8 mouse cellular contexts compared by ENCODE assay signal in genomic region chr7:64064460-64065241, GRCm38 (mm10).
DNase-seq lines count a peak whose midpoint lies in the region; ATAC-seq lines count a peak whose summit lies in the region.

No protein-coding gene starts in this region.

- intact Hi-C loops in heart, postnatal 14 days (cut with DNase I) = loop anchor here (5.0 kb wide), 1 partner anchor 122 kb away; no protein-coding TSS in a partner anchor

- 77% methylated on average over 7 of the region's 7 CpGs for WGBS in limb, embryonic 13.5 days
- WGBS in limb, embryonic 10.5 days = 91% methylated on average over 7 of the region's 7 CpGs
- WGBS in midbrain, embryonic 15.5 days = 89% methylated on average over 7 of the region's 7 CpGs

- peak; percentile 80 for ATAC-seq in limb, embryonic 13.5 days (ENCODE audit: low FRiP score, low read depth)
- ATAC-seq in midbrain, embryonic 15.5 days (replicated peaks) = no peak
- no peak for ATAC-seq in erythroid progenitor cell, adult 5-6 weeks (replicated peaks; ENCODE audit: low FRiP score, poor library complexity, severe bottlenecking)

- no peak overlapping the region for H3K9ac ChIP-seq in limb, embryonic 13.5 days
- H3K9ac ChIP-seq in midbrain, embryonic 15.5 days = no peak overlapping the region

- H3K27ac ChIP-seq in limb, embryonic 13.5 days = no peak overlapping the region
- no peak overlapping the region for H3K27ac ChIP-seq in limb, embryonic 10.5 days
- H3K27ac ChIP-seq in midbrain, embryonic 15.5 days = no peak overlapping the region

- no peaks in the 10 kb centered on the region for H3K27me3 ChIP-seq in limb, embryonic 13.5 days
- H3K27me3 ChIP-seq in limb, embryonic 10.5 days (ENCODE audit: low read depth, poor library complexity, severe bottlenecking) = no peaks in the 10 kb centered on the region
- no peaks in the 10 kb centered on the region for H3K27me3 ChIP-seq in midbrain, embryonic 15.5 days (replicated peaks)

- no peaks in the 10 kb centered on the region for H3K36me3 ChIP-seq in limb, embryonic 13.5 days
- no peaks in the 10 kb centered on the region for H3K36me3 ChIP-seq in limb, embryonic 10.5 days
- H3K36me3 ChIP-seq in midbrain, embryonic 15.5 days (replicated peaks) = no peaks in the 10 kb centered on the region

- H3K4me1 ChIP-seq in limb, embryonic 13.5 days = no peaks in the 10 kb centered on the region
- H3K4me1 ChIP-seq in limb, embryonic 10.5 days = no peaks in the 10 kb centered on the region
- H3K4me1 ChIP-seq in midbrain, embryonic 15.5 days = no peaks in the 10 kb centered on the region

- H3K4me3 ChIP-seq in limb, embryonic 13.5 days = no peak overlapping the region
- H3K4me3 ChIP-seq in limb, embryonic 10.5 days = no peak overlapping the region
- no peak overlapping the region for H3K4me3 ChIP-seq in midbrain, embryonic 15.5 days

- no peaks in the 10 kb centered on the region for H3K9me3 ChIP-seq in limb, embryonic 13.5 days
- no peaks in the 10 kb centered on the region for H3K9me3 ChIP-seq in limb, embryonic 10.5 days (replicated peaks)
- H3K9me3 ChIP-seq in midbrain, embryonic 15.5 days = no peaks in the 10 kb centered on the region

- no peak for DNase-seq in limb, embryonic 10.5 days (ENCODE audit: low spot score)
- peak; percentile 62 for DNase-seq in cerebellum, adult 9-11 months
- peak; percentile 73 to 75 for DNase-seq in heart, postnatal 14 days
- peak; percentile 83 to 90 for DNase-seq in lung, adult 18-20 months
- DNase-seq in thymus, postnatal 4 days = no peak

- H3K4me2 ChIP-seq in limb, embryonic 13.5 days (replicated peaks) = no peak overlapping the region
- H3K4me2 ChIP-seq in midbrain, embryonic 15.5 days = no peak overlapping the region

Comparison
In these comparisons a context has a peak if more than half of its experiments do, and no peak if none do; other contexts are left out.
1. DNase-seq: peak in cerebellum, adult 9-11 months (single experiment), heart, postnatal 14 days (2 of 2) and lung, adult 18-20 months (2 of 2); none in limb, embryonic 10.5 days (single experiment) and thymus, postnatal 4 days (single experiment).